Mouse (Mus musculus): ENCODE results near the gene Tmem102. TPM values are rescaled to one million over a fixed set of nuclear protein-coding genes. Genes with fewer than 3 reads are reported as not detected.
A peak's percentile ranks its signal among the peaks of the same experiment; 100 is the strongest.

Tmem102 gene
- polyA plus RNA-seq, 1 experiment from 2014 or later: 4.1 TPM

DNA sequence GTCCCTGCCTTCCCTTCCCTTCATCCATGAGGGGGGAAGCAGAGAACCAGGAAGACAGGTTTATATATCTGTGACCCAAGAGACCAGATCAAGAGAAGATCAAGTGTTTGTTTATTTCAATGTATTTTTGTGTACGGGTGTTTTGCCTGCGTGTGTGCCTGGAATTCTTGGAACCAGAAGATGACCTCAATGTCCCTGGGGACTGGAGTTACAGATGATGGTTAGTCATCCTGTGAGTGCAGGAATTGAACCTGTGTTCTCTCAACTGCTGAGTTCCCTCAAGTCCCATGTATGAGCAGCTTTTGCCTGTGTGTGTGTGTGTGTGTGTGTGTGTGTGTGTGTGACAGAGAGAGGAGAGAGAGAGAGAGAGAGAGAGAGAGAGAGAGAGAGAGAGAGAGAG is 2.2 kb upstream of the Tmem102 start:
- Histone ChIP-seq H3K9me3 (ENCODE audit: control insufficient read depth, low read length) (no peaks in the 10 kb centered on the region), H3K4me1 (ENCODE audit: control insufficient read depth, insufficient read depth, low read length) (peaks cover 22% of the 10 kb centered on the region), H3K27me3 (replicated peaks; ENCODE audit: control insufficient read depth, insufficient read depth, low read length) (peaks cover 28% of the 10 kb centered on the region), H3K4me3 (ENCODE audit: low read depth, low read length) (no peak overlapping the region), H3K27ac (replicated peaks; ENCODE audit: low read depth, low read length) (no peak overlapping the region), H3K9ac (ENCODE audit: low read depth, low read length) (no peak overlapping the region), H3K36me3 (ENCODE audit: control insufficient read depth, insufficient read depth, low read length) (no peaks in the 10 kb centered on the region), H3K4me2 (ENCODE audit: low read depth, low read length) (no peak overlapping the region)
- ATAC-seq (ENCODE audit: low read depth): no peak
- 72% methylated on average over 2 of the region's 2 CpGs for WGBS
- no peak for DNase-seq (ENCODE audit: low spot score)

DNA sequence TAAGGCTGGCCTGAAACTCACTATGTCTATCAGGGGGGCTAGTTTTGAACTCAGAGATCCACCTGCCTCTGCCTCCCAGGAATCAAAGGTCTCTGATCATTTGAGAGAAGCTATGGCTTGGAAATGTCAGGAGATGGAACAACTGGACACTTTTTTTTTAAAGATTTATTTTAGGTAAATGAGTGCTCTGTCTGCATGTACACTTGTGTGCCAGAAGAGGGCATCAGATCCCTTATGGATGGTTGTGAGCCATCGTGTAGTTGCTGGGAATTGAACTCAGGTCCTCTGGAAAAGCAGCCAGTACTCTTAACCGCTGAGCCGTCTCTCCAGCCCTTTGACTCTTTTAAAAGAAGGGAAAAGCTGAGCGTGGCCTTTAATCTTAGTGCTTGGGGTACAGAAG is 954 bp upstream of the Tmem102 start:
- Histone ChIP-seq H3K9ac (ENCODE audit: low read depth, low read length) (no peak overlapping the region), H3K4me3 (ENCODE audit: low read depth, low read length) (no peak overlapping the region), H3K9me3 (ENCODE audit: control insufficient read depth, low read length) (no peaks in the 10 kb centered on the region), H3K36me3 (ENCODE audit: control insufficient read depth, insufficient read depth, low read length) (no peaks in the 10 kb centered on the region), H3K4me2 (ENCODE audit: low read depth, low read length) (no peak overlapping the region), H3K4me1 (ENCODE audit: control insufficient read depth, insufficient read depth, low read length) (peaks cover 32% of the 10 kb centered on the region), H3K27me3 (replicated peaks; ENCODE audit: control insufficient read depth, insufficient read depth, low read length) (peaks cover 35% of the 10 kb centered on the region), H3K27ac (replicated peaks; ENCODE audit: low read depth, low read length) (no peak overlapping the region)
- 84% methylated on average over 4 of the region's 4 CpGs for WGBS
- DNase-seq (ENCODE audit: low spot score) (no peak), ATAC-seq (ENCODE audit: low read depth) (no peak)

DNA sequence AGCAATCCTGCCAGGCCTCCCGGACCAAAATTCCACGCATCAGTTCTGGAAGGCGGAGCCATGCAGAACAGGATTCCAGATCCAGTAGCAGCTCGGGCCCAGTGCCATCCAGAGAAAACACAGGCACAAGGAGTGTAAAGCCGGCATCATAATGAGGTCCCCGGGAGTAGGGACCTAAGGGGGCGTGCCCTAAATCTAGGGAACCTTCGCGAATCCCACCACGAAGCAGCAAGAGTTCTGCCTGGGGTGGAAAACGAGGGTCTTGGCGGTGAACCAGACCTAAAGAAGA is 828 bp downstream of the Tmem102 start:
- no peak overlapping the region for H3K27ac ChIP-seq (replicated peaks; ENCODE audit: low read depth, low read length)
- DNase-seq (ENCODE audit: low spot score) (peak; percentile 41), ATAC-seq (ENCODE audit: low read depth) (no peak)
- 9% methylated on average over 12 of the region's 12 CpGs for WGBS
- H3K36me3 ChIP-seq (ENCODE audit: control insufficient read depth, insufficient read depth, low read length): no peaks in the 10 kb centered on the region
- H3K4me1 ChIP-seq (ENCODE audit: control insufficient read depth, insufficient read depth, low read length): peaks cover 40% of the 10 kb centered on the region
- no peaks in the 10 kb centered on the region for H3K9me3 ChIP-seq (ENCODE audit: control insufficient read depth, low read length)
- peak overlapping the region; percentile 58 for H3K4me3 ChIP-seq (ENCODE audit: low read depth, low read length)
- H3K9ac ChIP-seq (ENCODE audit: low read depth, low read length): peak overlapping the region; percentile 59; the same call in 1 of the 2 replicates
- H3K27me3 ChIP-seq (replicated peaks; ENCODE audit: control insufficient read depth, insufficient read depth, low read length): peaks cover 35% of the 10 kb centered on the region
- peak overlapping the region; percentile 97 for H3K4me2 ChIP-seq (ENCODE audit: low read depth, low read length)

DNA sequence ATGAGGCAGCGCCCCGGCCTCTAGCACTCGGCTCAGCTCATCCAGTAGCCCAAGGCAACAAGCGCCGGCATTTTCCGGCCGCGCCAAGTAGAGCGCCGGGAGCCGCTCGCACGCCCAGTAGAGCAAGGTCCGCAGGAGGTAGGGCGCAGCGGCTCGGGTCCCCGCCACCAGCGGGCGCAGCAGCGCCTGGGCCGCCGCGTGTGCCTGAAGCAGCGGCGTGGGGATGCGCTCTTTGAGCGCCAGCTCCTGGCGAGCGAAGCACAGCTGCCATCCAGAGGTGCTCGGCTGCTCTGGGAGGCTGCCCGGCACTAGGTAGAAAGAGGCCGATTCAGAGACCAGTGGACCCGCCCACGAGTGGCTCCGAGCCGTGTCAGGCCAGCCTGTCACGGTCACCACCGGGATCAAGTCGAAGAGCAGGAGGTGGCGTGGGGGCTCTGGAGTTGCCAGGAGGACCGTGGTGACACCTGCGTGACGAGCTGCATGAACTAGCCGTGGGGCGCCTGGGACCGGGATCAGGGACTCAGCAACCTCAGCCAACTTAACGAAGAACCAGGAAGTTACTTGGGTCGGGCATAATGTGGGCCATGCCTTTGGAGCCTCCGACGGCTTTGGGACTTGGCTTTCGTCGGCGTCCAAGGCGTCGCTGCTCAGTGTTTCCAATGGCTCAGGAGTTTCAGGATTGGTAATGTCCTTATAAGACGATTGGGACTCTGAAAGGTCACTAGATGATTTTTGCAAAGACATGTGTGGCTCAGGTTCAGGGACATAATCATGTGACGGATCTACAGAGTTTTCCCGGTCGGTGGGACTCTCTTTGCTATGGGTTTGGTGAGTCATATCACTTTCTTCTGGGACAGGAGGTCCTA is 1.4 kb downstream of the Tmem102 start:
- peak overlapping the region; percentile 58 for H3K4me3 ChIP-seq (ENCODE audit: low read depth, low read length)
- peaks cover 44% of the 10 kb centered on the region for H3K4me1 ChIP-seq (ENCODE audit: control insufficient read depth, insufficient read depth, low read length)
- no peak overlapping the region for H3K27ac ChIP-seq (replicated peaks; ENCODE audit: low read depth, low read length)
- peak; percentile 87 for DNase-seq (ENCODE audit: low spot score)
- WGBS: 2% methylated on average over 38 of the region's 60 CpGs
- peak overlapping the region; percentile 59 for H3K9ac ChIP-seq (ENCODE audit: low read depth, low read length)
- H3K4me2 ChIP-seq (ENCODE audit: low read depth, low read length): peak overlapping the region; percentile 97
- peaks cover 35% of the 10 kb centered on the region for H3K27me3 ChIP-seq (replicated peaks; ENCODE audit: control insufficient read depth, insufficient read depth, low read length)
- H3K36me3 ChIP-seq (ENCODE audit: control insufficient read depth, insufficient read depth, low read length): no peaks in the 10 kb centered on the region
- peak; percentile 62 for ATAC-seq (ENCODE audit: low read depth)
- no peaks in the 10 kb centered on the region for H3K9me3 ChIP-seq (ENCODE audit: control insufficient read depth, low read length)

DNA sequence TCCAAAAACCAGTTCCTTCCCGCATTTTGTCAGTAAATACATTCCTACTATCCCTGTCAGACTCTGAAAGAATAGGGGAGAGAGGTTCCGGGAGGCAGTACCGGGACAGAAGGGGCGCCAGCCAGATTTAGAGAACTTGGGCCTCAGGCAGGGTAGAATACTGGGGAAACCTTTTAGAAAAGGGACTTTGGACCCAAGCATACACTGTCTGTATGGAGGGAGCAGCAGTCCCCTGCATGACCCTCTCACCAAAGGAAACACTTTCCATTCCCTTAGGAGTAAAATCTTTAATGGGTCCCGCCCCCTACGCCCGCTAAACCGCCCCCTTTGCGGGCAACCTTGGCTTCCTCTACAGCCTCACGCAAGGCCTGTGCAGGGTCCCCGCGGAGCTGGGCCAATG is 2.1 kb downstream of the Tmem102 start:
- Histone ChIP-seq H3K4me1 (ENCODE audit: control insufficient read depth, insufficient read depth, low read length) (peaks cover 44% of the 10 kb centered on the region), H3K9ac (ENCODE audit: low read depth, low read length) (peak overlapping the region; percentile 64), H3K27me3 (replicated peaks; ENCODE audit: control insufficient read depth, insufficient read depth, low read length) (peaks cover 35% of the 10 kb centered on the region), H3K36me3 (ENCODE audit: control insufficient read depth, insufficient read depth, low read length) (no peaks in the 10 kb centered on the region), H3K4me3 (ENCODE audit: low read depth, low read length) (peak overlapping the region; percentile 58), H3K4me2 (ENCODE audit: low read depth, low read length) (peak overlapping the region; percentile 97), H3K27ac (replicated peaks; ENCODE audit: low read depth, low read length) (no peak overlapping the region), H3K9me3 (ENCODE audit: control insufficient read depth, low read length) (no peaks in the 10 kb centered on the region)
- ATAC-seq (ENCODE audit: low read depth) (no peak), DNase-seq (ENCODE audit: low spot score) (no peak)
- WGBS: 2% methylated on average over 11 of the region's 12 CpGs

DNA sequence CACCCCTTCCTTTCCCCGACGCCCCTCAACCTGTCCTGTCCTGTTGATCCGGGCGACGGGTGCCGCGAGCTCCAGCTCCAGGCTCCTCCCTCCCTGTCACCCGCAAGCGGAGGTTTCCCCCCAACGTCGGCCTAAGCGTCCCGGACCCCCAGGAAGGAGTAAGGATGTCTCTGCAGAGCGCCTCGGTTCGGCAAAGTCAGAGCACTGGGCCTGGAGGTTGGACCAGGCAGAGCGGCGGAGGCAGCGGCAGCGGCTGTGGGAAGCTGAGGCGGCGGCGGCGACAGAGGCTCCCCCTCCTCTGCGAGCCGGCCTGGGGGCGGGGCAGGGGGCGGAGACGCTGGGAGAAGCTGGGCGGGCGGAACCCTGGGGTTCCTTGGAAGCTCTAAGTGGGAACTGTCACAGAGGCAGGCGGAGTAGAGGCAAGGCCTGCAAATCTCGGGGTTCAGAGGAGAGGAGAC is 2.7 kb downstream of the Tmem102 start:
- peak overlapping the region; percentile 97 for H3K4me2 ChIP-seq (ENCODE audit: low read depth, low read length)
- peak overlapping the region; percentile 58 for H3K4me3 ChIP-seq (ENCODE audit: low read depth, low read length)
- peaks cover 41% of the 10 kb centered on the region for H3K27me3 ChIP-seq (replicated peaks; ENCODE audit: control insufficient read depth, insufficient read depth, low read length)
- peak; percentile 91 for DNase-seq (ENCODE audit: low spot score)
- peak overlapping the region; percentile 64 for H3K9ac ChIP-seq (ENCODE audit: low read depth, low read length)
- ATAC-seq (ENCODE audit: low read depth): peak; percentile 45
- 0 out of 2 replicates have a peak overlapping the region, but pooled peaks have one; percentile 34 for H3K27ac ChIP-seq (replicated peaks; ENCODE audit: low read depth, low read length)
- no peaks in the 10 kb centered on the region for H3K9me3 ChIP-seq (ENCODE audit: control insufficient read depth, low read length)
- H3K4me1 ChIP-seq (ENCODE audit: control insufficient read depth, insufficient read depth, low read length): peaks cover 44% of the 10 kb centered on the region
- no peaks in the 10 kb centered on the region for H3K36me3 ChIP-seq (ENCODE audit: control insufficient read depth, insufficient read depth, low read length)
- WGBS: 1% methylated on average over 18 of the region's 33 CpGs

DNA sequence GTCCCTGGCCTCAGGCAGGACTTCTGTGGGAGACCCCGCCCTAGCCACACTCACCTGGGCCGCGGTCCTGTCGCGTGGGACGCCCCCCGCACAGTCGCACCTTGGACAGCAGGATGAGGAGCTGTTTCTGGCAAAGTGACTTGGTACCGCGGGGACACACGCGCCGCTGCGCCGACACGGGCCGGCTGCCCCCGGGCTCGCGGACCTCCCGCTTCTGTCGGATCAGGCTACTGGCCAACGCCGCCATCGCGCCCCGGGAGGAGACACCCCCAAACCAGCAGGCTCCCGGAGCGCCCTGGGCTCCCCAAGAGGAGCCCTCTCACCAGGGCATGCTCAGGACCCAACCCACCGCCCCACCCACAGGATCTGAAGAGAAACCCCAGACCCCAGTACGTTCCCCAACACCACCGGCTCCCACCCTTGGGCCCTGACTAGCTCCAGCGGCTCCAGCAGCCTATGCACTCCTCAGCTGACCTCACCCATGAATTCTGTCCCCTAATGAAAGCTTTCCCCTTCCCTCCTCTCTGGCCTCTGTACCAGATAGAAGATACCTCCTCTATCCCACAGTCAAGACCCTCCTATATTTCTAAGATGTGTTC is 3.9 kb downstream of the Tmem102 start, which contains the start of gene Fgf11:
Gene Fgf11 (minus strand): TSS at position 479 of the 599 bp plus-strand sequence.
- H3K4me2 ChIP-seq (ENCODE audit: low read depth, low read length): peak within 1 kb of the TSS; percentile 97
- H3K36me3 ChIP-seq (ENCODE audit: control insufficient read depth, insufficient read depth, low read length): no peaks in the 10 kb centered on the region
- H3K4me3 ChIP-seq (ENCODE audit: low read depth, low read length): peak within 1 kb of the TSS; percentile 58
- peaks cover 44% of the 10 kb centered on the region for H3K4me1 ChIP-seq (ENCODE audit: control insufficient read depth, insufficient read depth, low read length)
- 0% methylated on average over 15 of the region's 33 CpGs for WGBS
- no peak for ATAC-seq (ENCODE audit: low read depth)
- no peaks in the 10 kb centered on the region for H3K9me3 ChIP-seq (ENCODE audit: control insufficient read depth, low read length)
- H3K27me3 ChIP-seq (replicated peaks; ENCODE audit: control insufficient read depth, insufficient read depth, low read length): peaks cover 47% of the 10 kb centered on the region
- peak within 1 kb of the TSS; percentile 80 for H3K27ac ChIP-seq (replicated peaks; ENCODE audit: low read depth, low read length)
- no peak for DNase-seq (ENCODE audit: low spot score)
- peak within 1 kb of the TSS; percentile 64 for H3K9ac ChIP-seq (ENCODE audit: low read depth, low read length)

DNA sequence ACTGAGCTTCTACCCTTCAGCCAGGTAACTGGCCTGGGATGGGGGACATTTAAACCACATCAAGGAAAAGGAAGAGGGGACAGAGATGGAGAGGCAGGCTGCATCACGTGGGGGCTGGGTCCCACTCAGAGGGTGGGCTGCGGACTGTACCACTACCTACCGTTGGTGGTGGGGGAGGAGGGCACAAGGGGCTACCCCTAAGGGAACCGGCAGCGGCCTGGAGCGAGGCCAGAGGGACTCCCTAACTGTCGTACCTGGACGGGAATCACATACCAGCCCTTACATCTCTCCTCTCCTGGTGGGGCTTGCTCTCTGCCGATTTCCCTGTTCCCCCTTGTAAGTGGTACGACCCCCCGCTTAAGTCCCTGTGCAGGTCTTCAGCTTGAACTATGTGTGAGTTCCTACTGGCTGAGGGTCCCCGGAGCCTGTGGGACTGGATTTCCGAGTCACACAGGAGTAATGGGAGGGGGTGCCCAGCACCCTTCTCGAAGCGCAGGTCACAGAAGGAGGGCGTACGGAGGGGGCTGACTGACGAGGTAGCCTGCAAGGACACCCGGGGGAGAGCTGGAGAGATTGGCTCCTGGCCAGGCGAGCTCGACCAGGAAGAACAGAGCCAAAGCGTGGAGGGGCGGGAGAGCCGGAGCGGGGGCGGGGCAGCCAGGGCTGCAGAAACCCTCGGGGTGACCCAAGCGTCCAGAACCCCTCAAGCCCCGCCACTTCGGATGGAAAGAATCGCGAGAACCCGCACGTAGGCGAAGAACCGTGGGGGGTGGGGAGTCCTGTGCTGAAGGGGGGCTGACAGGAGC is 4.8 kb downstream of the Tmem102 start:
- Histone ChIP-seq H3K9me3 (ENCODE audit: control insufficient read depth, low read length) (no peaks in the 10 kb centered on the region), H3K27me3 (replicated peaks; ENCODE audit: control insufficient read depth, insufficient read depth, low read length) (peaks cover 43% of the 10 kb centered on the region), H3K4me2 (ENCODE audit: low read depth, low read length) (peak overlapping the region; percentile 97), H3K9ac (ENCODE audit: low read depth, low read length) (peak overlapping the region; percentile 64), H3K27ac (replicated peaks; ENCODE audit: low read depth, low read length) (peak overlapping the region; percentile 80), H3K36me3 (ENCODE audit: control insufficient read depth, insufficient read depth, low read length) (no peaks in the 10 kb centered on the region), H3K4me3 (ENCODE audit: low read depth, low read length) (peak overlapping the region; percentile 58), H3K4me1 (ENCODE audit: control insufficient read depth, insufficient read depth, low read length) (peaks cover 48% of the 10 kb centered on the region)
- 0% methylated on average over 33 of the region's 36 CpGs for WGBS
- DNase-seq (ENCODE audit: low spot score) (peak; percentile 88), ATAC-seq (ENCODE audit: low read depth) (peak; percentile 58)

All from embryonic facial prominence, embryonic 14.5 days (tissue).